Mouse (Mus musculus) lung, embryonic 14.5 days (tissue): ENCODE measurements at regions not wholly inside any gene's neighbourhood (a gene's known extent, or its start where the extent isn't known, plus 50 kb on each side); places are given as distances from the start of the nearest gene placed in this dataset.
"Not testable (repeated sequence)": the region's sequence is repeated elsewhere in the genome, so short reads cannot be mapped to it uniquely, and the experiment has no call there.

Experiments used
- ATAC-seq: fragments of 200-750 bp; cut with Nextera tagmentation; 2 replicates; pipeline ENCODE4 v1.8.0; 2017; ENCODE audit warnings: mild to moderate bottlenecking, moderate TSS enrichment, moderate library complexity; ENCODE audit not compliant: insufficient read depth
- DNase-seq: peaks from one replicate; pipeline ENCODE4 v3.0.0-alpha.2; 2015
- H3K27ac ChIP-seq: fragments of 300-500 bp; sonication (generic); 2 replicates; pipeline ENCODE4 v1.5.1; 2014; ENCODE audit warnings: low read depth, mild to moderate bottlenecking, moderate library complexity
- H3K27me3 ChIP-seq: fragments of 300-500 bp; sonication (generic); 2 replicates; pipeline ENCODE4 v1.6.1; 2014; ENCODE audit warnings: low read length, control low read depth; ENCODE audit not compliant: insufficient read depth
- H3K36me3 ChIP-seq: fragments of 300-500 bp; sonication (generic); 2 replicates; pipeline ENCODE4 v1.6.1; 2014; ENCODE audit warnings: control low read depth; ENCODE audit not compliant: insufficient read depth
- H3K4me1 ChIP-seq: fragments of 300-500 bp; sonication (generic); 2 replicates; pipeline ENCODE4 v1.6.1; 2014; ENCODE audit warnings: antibody characterized with exemption, control low read depth; ENCODE audit not compliant: insufficient read depth
- H3K4me2 ChIP-seq: fragments of 300-500 bp; sonication (generic); 2 replicates; pipeline ENCODE4 v1.6.1; 2014; ENCODE audit warnings: mild to moderate bottlenecking
- H3K4me3 ChIP-seq: fragments of 300-500 bp; sonication (generic); 2 replicates; pipeline ENCODE4 v1.5.1; 2014; ENCODE audit warnings: low read depth, low read length
- H3K9ac ChIP-seq: fragments of 300-500 bp; sonication (generic); 2 replicates; pipeline ENCODE4 v1.6.1; 2014
- H3K9me3 ChIP-seq: fragments of 300-500 bp; sonication (generic); 2 replicates; pipeline ENCODE4 v1.6.1; 2016; ENCODE audit warnings: low read depth, low read length, control low read depth
- CTCF ChIP-seq: IDR thresholded peaks from 2 replicates; pipeline ENCODE4 v1.5.1; 2016; ENCODE audit warnings: antibody characterized with exemption, low read depth
- WGBS: fragments of 180-500 bp; shearing (Covaris S2); extraction: QIAGEN DNeasy Blood & Tissue Kit; methylation state at CpG from one replicate; pipeline ENCODE4 v1.1.7; 2014; 5-methylcytosine and 5-hydroxymethylcytosine counted together

- no peaks in the 10 kb centered on the region for H3K36me3 ChIP-seq
- no peaks in the 10 kb centered on the region for H3K9me3 ChIP-seq
- no peaks in the 10 kb centered on the region for H3K4me1 ChIP-seq
- no peak overlapping the region for H3K4me3 ChIP-seq
- H3K4me2 ChIP-seq, result no peak overlapping the region
- H3K9ac ChIP-seq, result no peak overlapping the region
- TF ChIP-seq CTCF, result no peak
- no peak for DNase-seq
- H3K27me3 ChIP-seq, result no peaks in the 10 kb centered on the region
- no peak overlapping the region for H3K27ac ChIP-seq
- ATAC-seq, result no peak
Observed at GRCm38 (mm10) chr11:14136142-14136541, 462.9 kb upstream of the Pom121l12 start.

- not testable (repeated sequence) for ATAC-seq, H3K27ac ChIP-seq, DNase-seq, H3K4me2 ChIP-seq, H3K9ac ChIP-seq, H3K4me3 ChIP-seq, H3K4me1 ChIP-seq, H3K9me3 ChIP-seq, H3K27me3 ChIP-seq, H3K36me3 ChIP-seq
- 71% methylated on average over 3 of the region's 3 CpGs for WGBS
Observed at GRCm38 (mm10) chr11:14142376-14142775, 456.7 kb upstream of the Pom121l12 start.

GRCm38 (mm10) chr11:14147639-14148038 is 451.4 kb upstream of the Pom121l12 start:
- Histone ChIP-seq H3K4me3 (no peak overlapping the region), H3K9ac (no peak overlapping the region), H3K27ac (no peak overlapping the region), H3K36me3 (no peaks in the 10 kb centered on the region), H3K27me3 (no peaks in the 10 kb centered on the region), H3K4me2 (no peak overlapping the region), H3K9me3 (no peaks in the 10 kb centered on the region), H3K4me1 (no peaks in the 10 kb centered on the region)
- 71% methylated on average over 4 of the region's 4 CpGs for WGBS
- DNase-seq, result no peak
- TF ChIP-seq CTCF, result no peak
- no peak for ATAC-seq

- ATAC-seq (no peak), DNase-seq (no peak)
- no peak overlapping the region for H3K27ac ChIP-seq
Observed at GRCm38 (mm10) chr11:14159366-14159765, 439.7 kb upstream of the Pom121l12 start.

GRCm38 (mm10) chr11:14169478-14169877 is 429.6 kb upstream of the Pom121l12 start:
- DNase-seq (no peak), ATAC-seq (no peak)
- Histone ChIP-seq H3K4me2 (no peak overlapping the region), H3K27me3 (no peaks in the 10 kb centered on the region), H3K4me1 (no peaks in the 10 kb centered on the region), H3K36me3 (no peaks in the 10 kb centered on the region), H3K9ac (no peak overlapping the region), H3K4me3 (no peak overlapping the region), H3K9me3 (no peaks in the 10 kb centered on the region), H3K27ac (no peak overlapping the region)
- 24% methylated on average over 6 of the region's 6 CpGs for WGBS
- TF ChIP-seq CTCF, result no peak

More at GRCm38 (mm10) chr11:14159366-14159765, 439.7 kb upstream of the Pom121l12 start:
- Histone ChIP-seq H3K4me3 (no peak overlapping the region), H3K9ac (no peak overlapping the region), H3K27me3 (no peaks in the 10 kb centered on the region), H3K9me3 (no peaks in the 10 kb centered on the region), H3K4me2 (no peak overlapping the region), H3K4me1 (no peaks in the 10 kb centered on the region), H3K36me3 (no peaks in the 10 kb centered on the region)
- 74% methylated on average over 3 of the region's 3 CpGs for WGBS
- TF ChIP-seq CTCF, result no peak

- no peaks in the 10 kb centered on the region for H3K4me1 ChIP-seq
- no peak overlapping the region for H3K9ac ChIP-seq
- WGBS, result 39% methylated on average over 2 of the region's 2 CpGs
- TF ChIP-seq CTCF, result no peak
- ATAC-seq, result no peak
- no peak overlapping the region for H3K4me3 ChIP-seq
- H3K9me3 ChIP-seq, result no peaks in the 10 kb centered on the region
- no peak overlapping the region for H3K4me2 ChIP-seq
- no peaks in the 10 kb centered on the region for H3K27me3 ChIP-seq
- peak; percentile 14 for DNase-seq
- H3K36me3 ChIP-seq, result no peaks in the 10 kb centered on the region
- H3K27ac ChIP-seq, result no peak overlapping the region
Observed at GRCm38 (mm10) chr11:14174594-14174993, 424.5 kb upstream of the Pom121l12 start.

GRCm38 (mm10) chr11:14182020-14182419 is 417.1 kb upstream of the Pom121l12 start:
- no peak overlapping the region for H3K27ac ChIP-seq
- 18% methylated on average over 1 of the region's 1 CpGs for WGBS
- no peaks in the 10 kb centered on the region for H3K27me3 ChIP-seq
- ATAC-seq (no peak), DNase-seq (peak; percentile 7)
- no peaks in the 10 kb centered on the region for H3K36me3 ChIP-seq
- H3K9ac ChIP-seq, result no peak overlapping the region
- H3K4me3 ChIP-seq, result no peak overlapping the region
- no peak overlapping the region for H3K4me2 ChIP-seq
- no peak for TF ChIP-seq CTCF
- H3K4me1 ChIP-seq, result no peaks in the 10 kb centered on the region
- no peaks in the 10 kb centered on the region for H3K9me3 ChIP-seq

GRCm38 (mm10) chr11:14182466-14182865 is 416.6 kb upstream of the Pom121l12 start:
- ATAC-seq, result no peak
- H3K27me3 ChIP-seq, result no peaks in the 10 kb centered on the region
- no peak overlapping the region for H3K27ac ChIP-seq
- DNase-seq, result peak; percentile 7
- H3K9ac ChIP-seq, result no peak overlapping the region
- H3K36me3 ChIP-seq, result no peaks in the 10 kb centered on the region
- H3K4me1 ChIP-seq, result no peaks in the 10 kb centered on the region
- no peaks in the 10 kb centered on the region for H3K9me3 ChIP-seq
- 34% methylated on average over 3 of the region's 3 CpGs for WGBS
- no peak overlapping the region for H3K4me3 ChIP-seq
- no peak overlapping the region for H3K4me2 ChIP-seq
- no peak for TF ChIP-seq CTCF
